Mouse (Mus musculus) spleen, adult 2 months (tissue): ENCODE measurements around the gene Ifnar2. TPM values are rescaled to one million over a fixed set of nuclear protein-coding genes. Genes with fewer than 3 reads are reported as not detected.

Experiments
- DNase-seq, 2 experiments: peaks; one replicate each; pipeline versions ENCODE4 v3.0.0 to v3.0.0-alpha.2; 2012 to 2021; ENCODE audit warnings: low spot score in 2 of 2, low read depth in 1 of 2
- H3K27ac ChIP-seq: fragments of 200-500 bp; 2 replicates; pipeline ENCODE4 v1.5.1; 2012; ENCODE audit warnings: low read length, inconsistent platforms; ENCODE audit not compliant: insufficient read depth
- H3K27me3 ChIP-seq: fragments of 200-500 bp; 2 replicates; pipeline ENCODE4 v1.6.1; 2012; ENCODE audit warnings: mild to moderate bottlenecking, moderate library complexity, low read length, inconsistent platforms; ENCODE audit not compliant: control insufficient read depth, insufficient read depth
- H3K36me3 ChIP-seq: fragments of 200-500 bp; 2 replicates; pipeline ENCODE4 v1.6.1; 2012; ENCODE audit warnings: mild to moderate bottlenecking, low read length, inconsistent platforms; ENCODE audit not compliant: control insufficient read depth, insufficient read depth
- H3K4me1 ChIP-seq: fragments of 200-500 bp; 2 replicates; pipeline ENCODE4 v1.6.1; 2011; ENCODE audit warnings: inconsistent platforms; ENCODE audit not compliant: control insufficient read depth, insufficient read depth, insufficient read length
- H3K4me3 ChIP-seq: fragments of 200-500 bp; 2 replicates; pipeline ENCODE4 v1.5.1; 2011; ENCODE audit warnings: mild to moderate bottlenecking, inconsistent platforms; ENCODE audit not compliant: insufficient read depth, insufficient read length; ENCODE audit errors: extremely low read depth
- CTCF ChIP-seq: fragments of 200-500 bp; IDR thresholded peaks from 2 replicates; pipeline ENCODE4 v1.5.1; 2011; ENCODE audit warnings: mild to moderate bottlenecking, inconsistent platforms; ENCODE audit not compliant: insufficient read depth, insufficient read length, insufficient replicate concordance; ENCODE audit errors: extremely low read depth
- POLR2A ChIP-seq: fragments of 200-500 bp; IDR thresholded peaks from 2 replicates; pipeline ENCODE4 v1.6.1; 2011; ENCODE audit warnings: low read depth, low read length, inconsistent platforms
- WGBS: fragments of 180-500 bp; shearing (Covaris S2); methylation state at CpG from one replicate; pipeline ENCODE4 v1.1.7; 2018; 5-methylcytosine and 5-hydroxymethylcytosine counted together
- polyA plus RNA-seq: library from polyadenylated mRNA; depleted of rRNA; stranded (reverse); fragments of >200 nt; gene quantifications from 2 replicates; pipeline ENCODE4 v1.2.3, GENCODE M21; 2012

The Ifnar2 gene
- polyA plus RNA-seq, 1 experiment: 59.6 TPM

- H3K27ac ChIP-seq: no peak overlapping the region
- WGBS: 84% methylated on average over 10 of the region's 10 CpGs
- no peaks in the 10 kb centered on the region for H3K36me3 ChIP-seq
- no peak overlapping the region for H3K4me3 ChIP-seq
- TF ChIP-seq POLR2A (no peak), CTCF (no peak)
- no peaks in the 10 kb centered on the region for H3K27me3 ChIP-seq
- peaks cover 11% of the 10 kb centered on the region; the same call in 1 of the 2 replicates for H3K4me1 ChIP-seq
- no peak for DNase-seq
Measured at GRCm38 (mm10) chr16:91357526-91357900, 15.1 kb upstream of the Ifnar2 start.

GRCm38 (mm10) chr16:91358555-91358954, 14.0 kb upstream of the Ifnar2 start:
- peak; percentile 34 to 54 for DNase-seq
- H3K36me3 ChIP-seq: no peaks in the 10 kb centered on the region
- no peak overlapping the region for H3K27ac ChIP-seq
- H3K4me3 ChIP-seq: no peak overlapping the region
- TF ChIP-seq POLR2A (no peak), CTCF (peak; percentile 40; the same call in 1 of the 2 replicates)
- no peaks in the 10 kb centered on the region for H3K27me3 ChIP-seq
- WGBS: 40% methylated on average over 8 of the region's 8 CpGs
- peaks cover 11% of the 10 kb centered on the region; the same call in 1 of the 2 replicates for H3K4me1 ChIP-seq

- 72% methylated on average over 13 of the region's 13 CpGs for WGBS
- H3K36me3 ChIP-seq: no peaks in the 10 kb centered on the region
- H3K4me1 ChIP-seq: peaks cover 14% of the 10 kb centered on the region; the same call in 1 of the 2 replicates
- no peak overlapping the region for H3K27ac ChIP-seq
- H3K4me3 ChIP-seq: no peak overlapping the region
- TF ChIP-seq POLR2A (no peak), CTCF (no peak)
- H3K27me3 ChIP-seq: no peaks in the 10 kb centered on the region
- DNase-seq: no peak
Measured at GRCm38 (mm10) chr16:91359531-91359930, 13.1 kb upstream of the Ifnar2 start.

- H3K4me1 ChIP-seq: peaks cover 8% of the 10 kb centered on the region; the same call in 1 of the 2 replicates
- WGBS: 90% methylated on average over 3 of the region's 3 CpGs
- no peaks in the 10 kb centered on the region for H3K27me3 ChIP-seq
- DNase-seq: no peak
- H3K36me3 ChIP-seq: no peaks in the 10 kb centered on the region
- TF ChIP-seq POLR2A (no peak), CTCF (no peak)
- H3K27ac ChIP-seq: no peak overlapping the region
- H3K4me3 ChIP-seq: no peak overlapping the region
Measured at GRCm38 (mm10) chr16:91360162-91360561, 12.4 kb upstream of the Ifnar2 start.

- 84% methylated on average over 2 of the region's 2 CpGs for WGBS
- Histone ChIP-seq H3K4me3 (no peak overlapping the region), H3K36me3 (no peaks in the 10 kb centered on the region), H3K27me3 (no peaks in the 10 kb centered on the region), H3K4me1 (peaks cover 19% of the 10 kb centered on the region; the same call in 1 of the 2 replicates), H3K27ac (no peak overlapping the region)
- TF ChIP-seq POLR2A (no peak), CTCF (no peak)
- no peak for DNase-seq
Measured at GRCm38 (mm10) chr16:91362006-91362405, 10.6 kb upstream of the Ifnar2 start.

GRCm38 (mm10) chr16:91362616-91363272, 9.8 kb upstream of the Ifnar2 start:
- H3K4me3 ChIP-seq: no peak overlapping the region
- no peaks in the 10 kb centered on the region for H3K27me3 ChIP-seq
- DNase-seq: no peak
- TF ChIP-seq POLR2A (no peak), CTCF (no peak)
- H3K27ac ChIP-seq: no peak overlapping the region
- H3K4me1 ChIP-seq: peaks cover 22% of the 10 kb centered on the region; the same call in 1 of the 2 replicates
- WGBS: 62% methylated on average over 12 of the region's 12 CpGs
- no peaks in the 10 kb centered on the region for H3K36me3 ChIP-seq

GRCm38 (mm10) chr16:91363483-91363882, 9.1 kb upstream of the Ifnar2 start:
- H3K4me1 ChIP-seq: peaks cover 22% of the 10 kb centered on the region; the same call in 1 of the 2 replicates
- H3K36me3 ChIP-seq: no peaks in the 10 kb centered on the region
- 0 out of 2 replicates have a peak overlapping the region, but pooled peaks have one; percentile 10 for H3K27ac ChIP-seq
- 40% methylated on average over 3 of the region's 3 CpGs for WGBS
- no peaks in the 10 kb centered on the region for H3K27me3 ChIP-seq
- no peak for DNase-seq
- TF ChIP-seq CTCF (no peak), POLR2A (no peak)
- no peak overlapping the region for H3K4me3 ChIP-seq
